Mouse (Mus musculus) cortical plate, adult 2 months (tissue): ENCODE data around the gene Olfm3.

Experiments
- CTCF ChIP-seq: fragments of 200-500 bp; IDR thresholded peaks from 2 replicates; pipeline ENCODE4 v1.5.1; 2011; ENCODE audit warnings: mild to moderate bottlenecking, control low read depth, low read length; ENCODE audit not compliant: insufficient read depth; ENCODE audit errors: extremely low read depth
- POLR2A ChIP-seq: fragments of 200-500 bp; IDR thresholded peaks from 2 replicates; pipeline ENCODE4 v1.6.1; 2011; ENCODE audit warnings: mild to moderate bottlenecking, low read length, control low read depth; ENCODE audit not compliant: insufficient read depth; ENCODE audit errors: extremely low read depth

DNA sequence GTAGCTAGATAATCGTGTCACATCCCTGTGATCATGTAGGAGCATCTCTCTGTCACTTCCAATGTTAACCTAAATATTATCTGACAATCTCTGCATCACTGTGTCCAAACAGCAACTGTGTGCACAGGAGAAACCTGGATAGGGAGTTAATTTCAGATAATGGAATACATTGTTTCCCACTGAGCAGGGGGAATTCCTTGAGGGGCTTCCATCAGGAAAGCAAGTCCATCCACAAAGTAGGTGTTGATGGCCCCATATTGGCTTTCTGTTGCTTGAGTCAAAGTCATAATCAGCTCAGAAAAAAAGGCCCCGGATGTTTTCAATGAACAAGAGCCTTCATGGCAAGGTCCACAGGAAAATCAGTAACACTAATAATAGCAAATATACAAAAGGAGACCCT is 26.9 kb downstream of the Olfm3 start:
- TF ChIP-seq CTCF (no peak), POLR2A (no peak)
